Mouse (Mus musculus) C2C12 (cell line): ENCODE results near the gene Arhgef17. TPM values are rescaled to one million over a fixed set of nuclear protein-coding genes. Genes with fewer than 3 reads are reported as not detected.
"Not testable (repeated sequence)": the region's sequence is repeated elsewhere in the genome, so short reads cannot be mapped to it uniquely, and the experiment has no call there.

Experiments
- H3K27me3 ChIP-seq: one replicate; pipeline ENCODE4 v1.6.1; 2011; ENCODE audit not compliant: control insufficient read depth, insufficient read depth, insufficient read length
- H3K36me3 ChIP-seq: one replicate; pipeline ENCODE4 v1.6.1; 2011; ENCODE audit not compliant: control insufficient read depth, insufficient read depth
- H3K4me3 ChIP-seq: one replicate; pipeline ENCODE4 v1.5.1; 2011; ENCODE audit warnings: mild to moderate bottlenecking, control low read depth; ENCODE audit not compliant: poor library complexity, insufficient read depth, severe bottlenecking
- H3K79me2 ChIP-seq: one replicate; pipeline ENCODE4 v1.6.1; 2011; ENCODE audit not compliant: control insufficient read depth, insufficient read depth
- H3K79me3 ChIP-seq: one replicate; pipeline ENCODE4 v1.6.1; 2011; ENCODE audit warnings: low read depth, control low read depth
- H3ac ChIP-seq: one replicate; pipeline ENCODE3; 2011; ENCODE audit warnings: low read depth; ENCODE audit not compliant: control insufficient read depth, insufficient read length
- CEBPB ChIP-seq: IDR thresholded peaks from one replicate; pipeline ENCODE4 v1.6.1; 2011; ENCODE audit warnings: low read depth, mild to moderate bottlenecking, control low read depth, moderate library complexity
- CTCF ChIP-seq: IDR thresholded peaks from one replicate; pipeline ENCODE4 v1.5.1; 2011; ENCODE audit not compliant: control insufficient read depth, insufficient read depth, insufficient read length
- FOSL1 ChIP-seq: IDR thresholded peaks from one replicate; pipeline ENCODE4 v1.8.0; 2011; ENCODE audit warnings: mild to moderate bottlenecking, low read length; ENCODE audit not compliant: poor library complexity, insufficient read depth, severe bottlenecking
- MAX ChIP-seq: IDR thresholded peaks from one replicate; pipeline ENCODE4 v1.6.1; 2011; ENCODE audit warnings: mild to moderate bottlenecking, control low read depth
- MYOD1 ChIP-seq: IDR thresholded peaks from one replicate; pipeline ENCODE4 v1.6.1; 2011; ENCODE audit warnings: low read depth; ENCODE audit not compliant: control insufficient read depth, insufficient read length
- MYOG ChIP-seq: IDR thresholded peaks from one replicate; pipeline ENCODE4 v1.6.1; 2011; ENCODE audit not compliant: control insufficient read depth, insufficient read length; ENCODE audit errors: extremely low read depth
- USF1 ChIP-seq: IDR thresholded peaks from one replicate; pipeline ENCODE4 v1.6.1; 2011; ENCODE audit warnings: low read depth, mild to moderate bottlenecking, control low read depth, moderate library complexity
- polyA plus RNA-seq: library from polyadenylated mRNA; unstranded; fragments of >200 nt; fragmentation: generic; extraction: Trizol; gene quantifications from one replicate; pipeline ENCODE4 v1.2.1, GENCODE M21; 2012; ENCODE audit warnings: missing spikeins

The Arhgef17 gene
- polyA plus RNA-seq, 1 experiment, result 35.4 TPM

GRCm38 (mm10) chr7:100851481-100852356, 80.2 kb downstream of the Arhgef17 start:
- H3K27me3 ChIP-seq, result no peaks in the 10 kb centered on the region
- TF ChIP-seq CEBPB, result no peak
- TF ChIP-seq FOSL1, result no peak
- TF ChIP-seq MYOG, result no peak
- no peak for TF ChIP-seq USF1
- no peak for TF ChIP-seq CTCF
- no peak for TF ChIP-seq MYOD1
- TF ChIP-seq MAX, result no peak

GRCm38 (mm10) chr7:100849508-100849907, 82.4 kb downstream of the Arhgef17 start:
- H3K79me3 ChIP-seq, result no peaks in the 10 kb centered on the region

More at GRCm38 (mm10) chr7:100851481-100852356, 80.2 kb downstream of the Arhgef17 start:
- Histone ChIP-seq H3K4me3 (no peak overlapping the region), H3K79me2 (no peaks in the 10 kb centered on the region), H3ac (no peak overlapping the region), H3K79me3 (no peaks in the 10 kb centered on the region), H3K36me3 (peaks cover 14% of the 10 kb centered on the region)

GRCm38 (mm10) chr7:100848744-100849143, 83.2 kb downstream of the Arhgef17 start:
- no peaks in the 10 kb centered on the region for H3K79me2 ChIP-seq
- H3ac ChIP-seq, result no peak overlapping the region
- no peak overlapping the region for H3K4me3 ChIP-seq
- peak; percentile 70 for TF ChIP-seq CTCF
- no peak for TF ChIP-seq FOSL1
- TF ChIP-seq CEBPB, result no peak
- TF ChIP-seq MYOD1, result no peak
- peaks cover 14% of the 10 kb centered on the region for H3K36me3 ChIP-seq
- no peaks in the 10 kb centered on the region for H3K27me3 ChIP-seq
- no peaks in the 10 kb centered on the region for H3K79me3 ChIP-seq

More at GRCm38 (mm10) chr7:100849508-100849907, 82.4 kb downstream of the Arhgef17 start:
- no peak overlapping the region for H3K4me3 ChIP-seq
- H3K79me2 ChIP-seq, result no peaks in the 10 kb centered on the region
- no peak for TF ChIP-seq MYOG
- TF ChIP-seq CEBPB, result no peak
- no peak for TF ChIP-seq FOSL1
- TF ChIP-seq MAX, result no peak
- TF ChIP-seq MYOD1, result no peak
- TF ChIP-seq USF1, result no peak
- no peak for TF ChIP-seq CTCF
- no peaks in the 10 kb centered on the region for H3K27me3 ChIP-seq
- no peak overlapping the region for H3ac ChIP-seq
- peaks cover 14% of the 10 kb centered on the region for H3K36me3 ChIP-seq

- peaks cover 14% of the 10 kb centered on the region for H3K36me3 ChIP-seq
- no peaks in the 10 kb centered on the region for H3K27me3 ChIP-seq
- H3K79me2 ChIP-seq, result no peaks in the 10 kb centered on the region
- H3K4me3 ChIP-seq, result no peak overlapping the region
- TF ChIP-seq CEBPB (no peak), CTCF (no peak), FOSL1 (no peak), MAX (no peak), MYOG (no peak), USF1 (no peak), MYOD1 (no peak)
- no peaks in the 10 kb centered on the region for H3K79me3 ChIP-seq
- no peak overlapping the region for H3ac ChIP-seq
Observed at GRCm38 (mm10) chr7:100847131-100847530, 84.8 kb downstream of the Arhgef17 start.

GRCm38 (mm10) chr7:100846033-100846432, 85.9 kb downstream of the Arhgef17 start:
- not testable (repeated sequence) for H3K79me3 ChIP-seq
- H3K36me3 ChIP-seq, result peaks cover 11% of the 10 kb centered on the region

GRCm38 (mm10) chr7:100845412-100845811, 86.5 kb downstream of the Arhgef17 start:
- no peaks in the 10 kb centered on the region for H3K79me2 ChIP-seq
- no peaks in the 10 kb centered on the region for H3K79me3 ChIP-seq
- peaks cover 11% of the 10 kb centered on the region for H3K36me3 ChIP-seq
- no peak overlapping the region for H3K4me3 ChIP-seq
- TF ChIP-seq MYOG (no peak), CEBPB (no peak), MYOD1 (no peak), FOSL1 (no peak)
- no peaks in the 10 kb centered on the region for H3K27me3 ChIP-seq
- H3ac ChIP-seq, result no peak overlapping the region

More at GRCm38 (mm10) chr7:100846033-100846432, 85.9 kb downstream of the Arhgef17 start:
- H3K27me3 ChIP-seq, H3ac ChIP-seq, H3K4me3 ChIP-seq, H3K79me2 ChIP-seq: not testable (repeated sequence)
